Mouse (Mus musculus) kidney, adult 11 months (tissue): Measurements from ENCODE around the gene Sntb2.

Experiments
- DNase-seq: peaks from one replicate; pipeline ENCODE4 v3.0.0; 2022

Sntb2 gene

GRCm38 (mm10) chr8:107045478-107045877, 109.9 kb downstream of the Sntb2 start:
- no peak for DNase-seq

GRCm38 (mm10) chr8:107046976-107047375, 111.4 kb downstream of the Sntb2 start:
- DNase-seq = no peak

- DNase-seq = peak; percentile 77
These were observed 112.8 kb downstream of the Sntb2 start, which contains the start of gene Pdf for GRCm38 (mm10) chr8:107048061-107048941. Gene Pdf (minus strand): TSS chr8:107048614.

- no peak for DNase-seq
These were observed 113.9 kb downstream of the Sntb2 start for GRCm38 (mm10) chr8:107049480-107049879.

- DNase-seq = no peak
These were observed 116.5 kb downstream of the Sntb2 start for GRCm38 (mm10) chr8:107052046-107052445.

- peak; percentile 97 for DNase-seq
These were observed 120.8 kb downstream of the Sntb2 start, which contains the start of the genes Cog8 and Nip7 for GRCm38 (mm10) chr8:107056076-107056972. Gene Cog8 (minus strand): TSS chr8:107056689. Gene Nip7 (plus strand): TSS chr8:107056877.

GRCm38 (mm10) chr8:107056973-107057369, 121.4 kb downstream of the Sntb2 start:
- no peak for DNase-seq

- no peak for DNase-seq
These were observed 127.1 kb downstream of the Sntb2 start for GRCm38 (mm10) chr8:107062613-107063012.

- peak; percentile 89 for DNase-seq
These were observed 130.3 kb downstream of the Sntb2 start, which contains the start of gene Tmed6 for GRCm38 (mm10) chr8:107065511-107066496. Gene Tmed6 (minus strand): TSS chr8:107065644.
